Mouse (Mus musculus) liver, embryonic 14.5 days (tissue): Measurements from ENCODE around the gene Fam136a. TPM values are rescaled to one million over a fixed set of nuclear protein-coding genes. Genes with fewer than 3 reads are reported as not detected.

Source experiments
- ATAC-seq: fragments of 200-750 bp; cut with Nextera tagmentation; 2 replicates; pipeline ENCODE4 v1.8.0; 2017; ENCODE audit warnings: moderate number of reproducible peaks, mild to moderate bottlenecking, moderate library complexity; ENCODE audit not compliant: insufficient read depth
- DNase-seq, 3 experiments: peaks; one replicate each; pipeline ENCODE4 v3.0.0-alpha.2; 2012 to 2013; ENCODE audit warnings: low read depth in 3 of 3, low spot score in 3 of 3
- H3K27ac ChIP-seq: fragments of 300-500 bp; sonication (generic); 2 replicates; pipeline ENCODE4 v1.5.1; 2014; ENCODE audit warnings: moderate library complexity, mild to moderate bottlenecking, control low read depth, inconsistent platforms
- H3K27me3 ChIP-seq: fragments of 300-500 bp; sonication (generic); 2 replicates; pipeline ENCODE4 v1.6.1; 2014; ENCODE audit warnings: mild to moderate bottlenecking, low read length, moderate library complexity; ENCODE audit not compliant: control insufficient read depth, insufficient read depth
- H3K36me3 ChIP-seq: fragments of 300-500 bp; sonication (generic); replicated peaks from 2 replicates; pipeline ENCODE4 v1.6.1; 2014; ENCODE audit warnings: low read depth; ENCODE audit not compliant: control insufficient read depth, insufficient read depth
- H3K4me1 ChIP-seq, 2 experiments: fragments of 200-500 bp in 1 of 2; fragments of 300-500 bp in 1 of 2; sonication (generic) in 1 of 2; replicated peaks; 2 replicates each; pipeline ENCODE4 v1.6.1; 2012 to 2014; ENCODE audit warnings: antibody characterized with exemption in 1 of 2, inconsistent platforms in 1 of 2, low read length in 1 of 2; ENCODE audit not compliant: control insufficient read depth in 2 of 2, insufficient read depth in 2 of 2
- H3K4me2 ChIP-seq: fragments of 300-500 bp; sonication (generic); 2 replicates; pipeline ENCODE4 v1.6.1; 2014; ENCODE audit warnings: low read depth, mild to moderate bottlenecking, control low read depth, moderate library complexity
- H3K4me3 ChIP-seq, 2 experiments: fragments of 200-500 bp in 1 of 2; fragments of 300-500 bp in 1 of 2; sonication (generic) in 1 of 2; 2 replicates each; pipeline ENCODE4 v1.5.1; 2012 to 2014; ENCODE audit warnings: low read depth in 2 of 2, low read length in 2 of 2, mild to moderate bottlenecking in 2 of 2, control low read depth in 1 of 2, inconsistent platforms in 1 of 2, moderate library complexity in 1 of 2; ENCODE audit not compliant: insufficient read depth in 1 of 2
- H3K9ac ChIP-seq: fragments of 300-500 bp; sonication (generic); replicated peaks from 2 replicates; pipeline ENCODE4 v1.6.1; 2014; ENCODE audit warnings: mild to moderate bottlenecking, control low read depth, moderate library complexity
- H3K9me3 ChIP-seq: fragments of 300-500 bp; sonication (generic); 2 replicates; pipeline ENCODE4 v1.6.1; 2016; ENCODE audit warnings: low read length, mixed read lengths; ENCODE audit not compliant: control insufficient read depth
- CTCF ChIP-seq: IDR thresholded peaks from 2 replicates; pipeline ENCODE4 v1.5.1; 2016; ENCODE audit warnings: antibody characterized with exemption, low read depth, control low read depth
- EP300 ChIP-seq: IDR thresholded peaks from 2 replicates; pipeline ENCODE4 v1.6.1; 2016; ENCODE audit warnings: antibody characterized with exemption, low read depth
- WGBS: fragments of 180-500 bp; shearing (Covaris S2); extraction: QIAGEN DNeasy Blood & Tissue Kit; methylation state at CpG from one replicate; pipeline ENCODE4 v1.1.7; 2014; ENCODE audit not compliant: insufficient replicate concordance; 5-methylcytosine and 5-hydroxymethylcytosine counted together
- polyA plus RNA-seq, 2 experiments: library from polyadenylated mRNA; depleted of rRNA in 1 of 2; stranded (reverse) in 1 of 2; unstranded in 1 of 2; fragments of >200 nt; fragmentation: Nextera tagmentation in 1 of 2; extraction: Ambion mirVana in 1 of 2; gene quantifications; 2 replicates each; pipeline versions ENCODE4 v1.2.1 to v1.2.3; 2012 to 2014

Fam136a gene
- polyA plus RNA-seq, 2 experiments = 27.6 to 64.8 TPM

DNA sequence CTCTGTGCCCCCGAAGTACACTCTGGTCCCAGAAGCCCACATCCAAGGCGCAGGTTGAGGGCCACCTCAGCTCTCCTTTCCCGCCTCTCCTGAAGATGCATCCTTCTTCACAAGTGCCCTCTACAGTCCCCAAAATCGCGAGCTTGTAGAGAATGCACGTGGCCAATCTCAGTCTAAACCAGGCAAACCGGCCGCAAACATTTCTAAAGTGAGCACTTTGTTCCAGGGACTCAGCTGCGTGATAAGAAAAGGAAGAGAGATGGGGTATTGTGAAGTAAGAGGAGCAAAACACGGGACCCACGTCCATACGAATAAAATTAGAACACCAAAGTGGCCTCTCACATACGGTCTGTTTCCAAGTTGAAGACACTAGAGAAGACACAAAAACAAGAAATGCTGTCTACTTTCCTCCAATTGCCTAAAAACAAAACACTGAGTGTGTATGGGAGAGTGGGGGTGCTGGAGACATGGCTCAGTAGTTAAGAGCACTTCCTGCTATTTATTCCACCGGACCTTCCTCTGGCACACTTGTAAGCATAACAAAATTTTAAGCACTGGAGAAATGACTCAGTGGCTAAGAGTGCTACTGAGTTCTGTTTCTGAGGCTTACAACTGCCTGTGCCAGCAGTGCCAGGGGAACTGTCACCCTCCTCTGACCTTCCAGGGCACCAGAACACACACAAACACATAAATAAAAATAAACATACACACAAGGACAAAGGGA is 32.0 kb downstream of the Fam136a start:
- ATAC-seq = no peak
- 3% methylated on average over 14 of the region's 14 CpGs for WGBS

DNA sequence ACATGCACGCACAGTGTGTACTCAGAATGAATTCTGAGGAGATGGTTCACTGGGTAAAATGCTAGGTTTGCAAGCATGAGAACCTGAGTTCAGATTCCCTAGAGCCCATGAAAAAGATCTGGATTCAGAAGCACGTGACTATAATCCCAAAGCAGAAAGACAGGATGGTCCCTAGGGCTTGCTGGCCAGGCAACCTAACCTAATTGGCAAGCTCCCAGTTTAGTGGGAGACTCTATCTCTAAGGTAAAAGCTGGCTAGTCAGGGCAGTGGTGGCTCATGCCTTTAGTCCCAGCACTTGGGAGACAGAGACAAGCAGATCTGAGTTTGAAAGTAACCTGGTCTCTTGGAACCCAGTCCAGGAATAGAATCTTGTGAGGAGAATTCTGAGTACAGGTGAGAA is 33.5 kb downstream of the Fam136a start:
- H3K9me3 ChIP-seq = no peaks in the 10 kb centered on the region
- H3K4me1 ChIP-seq = peaks cover 15 to 20% of the 10 kb centered on the region in 2 experiments; a peak in 3 of 4 replicates
- 74% methylated on average over 2 of the region's 2 CpGs for WGBS
- H3K27ac ChIP-seq = no peak overlapping the region
- ATAC-seq = no peak
- no peak overlapping the region for H3K4me2 ChIP-seq
- no peak for DNase-seq
- H3K27me3 ChIP-seq = no peaks in the 10 kb centered on the region; the same call in 1 of the 2 replicates
- no peak overlapping the region for H3K9ac ChIP-seq
- H3K36me3 ChIP-seq = no peaks in the 10 kb centered on the region
- TF ChIP-seq CTCF = no peak
- TF ChIP-seq EP300 = no peak
- H3K4me3 ChIP-seq = no peak overlapping the region

More for the DNA sequence above, 32.0 kb downstream of the Fam136a start:
- peak overlapping the region; percentile 67 to 86 for H3K4me3 ChIP-seq
- peak overlapping the region; percentile 68 for H3K4me2 ChIP-seq
- H3K4me1 ChIP-seq = peaks cover 11 to 20% of the 10 kb centered on the region in 2 experiments; a peak in 3 of 4 replicates
- H3K36me3 ChIP-seq = peaks cover 2% of the 10 kb centered on the region
- no peak overlapping the region for H3K27ac ChIP-seq
- no peak for DNase-seq
- no peaks in the 10 kb centered on the region for H3K9me3 ChIP-seq
- no peaks in the 10 kb centered on the region; the same call in 1 of the 2 replicates for H3K27me3 ChIP-seq
- no peak for TF ChIP-seq CTCF
- TF ChIP-seq EP300 = no peak
- peak overlapping the region; percentile 14; the same call in 1 of the 2 replicates for H3K9ac ChIP-seq

DNA sequence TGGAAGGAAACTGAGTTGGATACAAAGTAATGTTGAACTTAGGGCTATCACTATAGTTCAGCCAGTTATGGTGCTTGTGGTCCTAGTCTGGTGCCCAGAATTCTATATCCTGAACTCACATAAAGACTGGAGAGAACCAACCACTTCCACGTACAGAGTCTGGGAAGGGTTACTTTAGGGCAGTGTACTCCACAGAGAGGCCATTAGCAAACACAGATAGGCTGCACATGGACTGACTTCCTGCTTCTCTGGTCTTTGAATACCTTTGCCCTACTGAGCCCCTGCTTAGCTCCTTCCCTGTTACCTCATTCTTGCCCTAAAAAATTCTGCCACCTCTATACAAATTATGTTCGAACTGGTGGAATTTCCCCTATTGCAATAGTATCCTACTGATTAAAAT is 34.5 kb downstream of the Fam136a start:
- WGBS = 48% methylated on average over 2 of the region's 2 CpGs
- H3K27ac ChIP-seq = no peak overlapping the region

DNA sequence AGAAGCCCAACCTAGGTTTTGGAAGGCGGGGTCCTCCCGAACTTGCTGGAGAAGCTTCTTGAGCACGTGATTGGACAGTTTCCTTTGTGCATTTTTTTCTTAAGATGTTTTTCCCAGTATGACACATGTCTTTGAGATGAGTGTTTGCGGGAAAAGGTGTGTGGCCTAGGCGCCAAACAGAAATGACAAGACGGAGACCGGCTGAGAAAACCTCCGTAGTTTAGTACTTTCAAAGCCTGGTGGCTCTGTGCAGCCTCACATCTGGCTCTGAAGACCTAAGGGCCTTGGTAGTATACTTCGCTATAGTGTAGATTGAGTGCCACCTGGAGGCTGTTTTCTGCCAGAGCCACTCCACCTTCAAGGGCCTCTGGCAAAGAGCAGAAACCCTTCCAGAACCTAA is 35.5 kb downstream of the Fam136a start:
- no peaks in the 10 kb centered on the region for H3K9me3 ChIP-seq
- peaks cover 14 to 23% of the 10 kb centered on the region in 2 experiments for H3K4me1 ChIP-seq
- H3K4me3 ChIP-seq = peak overlapping the region; percentile 13 to 24; a peak in 3 of 4 replicates
- no peak overlapping the region for H3K27ac ChIP-seq
- H3K36me3 ChIP-seq = no peaks in the 10 kb centered on the region
- TF ChIP-seq CTCF (peak; percentile 81), EP300 (no peak)
- no peaks in the 10 kb centered on the region; the same call in 1 of the 2 replicates for H3K27me3 ChIP-seq
- peak overlapping the region; percentile 53 for H3K4me2 ChIP-seq
- H3K9ac ChIP-seq = no peak overlapping the region
- peak; percentile 58 to 68 (median 68) for DNase-seq
- ATAC-seq = 0 out of 2 replicates have a peak, but pooled peaks have one; percentile 17
- 5% methylated on average over 9 of the region's 9 CpGs for WGBS

More for the DNA sequence above, 34.5 kb downstream of the Fam136a start:
- H3K27me3 ChIP-seq = no peaks in the 10 kb centered on the region; the same call in 1 of the 2 replicates
- no peaks in the 10 kb centered on the region for H3K9me3 ChIP-seq
- no peak overlapping the region for H3K4me2 ChIP-seq
- H3K36me3 ChIP-seq = no peaks in the 10 kb centered on the region
- no peak overlapping the region for H3K4me3 ChIP-seq
- no peak overlapping the region for H3K9ac ChIP-seq
- peaks cover 16 to 20% of the 10 kb centered on the region in 2 experiments for H3K4me1 ChIP-seq
- DNase-seq (no peak), ATAC-seq (no peak)
- TF ChIP-seq CTCF (no peak), EP300 (no peak)
